Mouse (Mus musculus): ENCODE results near the gene Retnlg. TPM values are rescaled to one million over a fixed set of nuclear protein-coding genes. Genes with fewer than 3 reads are reported as not detected.

Retnlg gene
- 4,075 and 4,871 TPM in 2 replicates for total RNA-seq (2015)
- 1,919 and 2,167 TPM in 2 replicates for total RNA-seq (2017)

- peak; percentile 51 for ATAC-seq (ENCODE audit: poor library complexity, severe bottlenecking)
Measured at GRCm38 (mm10) chr16:48872321-48872720, at the start of gene Retnlg. Retnlg (plus strand) TSS chr16:48872621.

- no peak for ATAC-seq (ENCODE audit: poor library complexity, severe bottlenecking)
Measured at GRCm38 (mm10) chr16:48826474-48826873, 45.9 kb upstream of the Retnlg start.

GRCm38 (mm10) chr16:48827625-48828024, 44.8 kb upstream of the Retnlg start:
- ATAC-seq (ENCODE audit: poor library complexity, severe bottlenecking), result peak; percentile 62

GRCm38 (mm10) chr16:48829060-48829459, 43.4 kb upstream of the Retnlg start:
- no peak for ATAC-seq (ENCODE audit: poor library complexity, severe bottlenecking)

- ATAC-seq (ENCODE audit: poor library complexity, severe bottlenecking), result no peak
Measured at GRCm38 (mm10) chr16:48832055-48832454, 40.4 kb upstream of the Retnlg start.

- peak; percentile 99 for ATAC-seq (ENCODE audit: poor library complexity, severe bottlenecking)
Measured at GRCm38 (mm10) chr16:48833626-48834025, 38.8 kb upstream of the Retnlg start.

- no peak for ATAC-seq (ENCODE audit: poor library complexity, severe bottlenecking)
Measured at GRCm38 (mm10) chr16:48842266-48842665, 30.2 kb upstream of the Retnlg start, which contains the start of gene Retnla. Retnla (plus strand) TSS chr16:48842551.

- ATAC-seq (ENCODE audit: poor library complexity, severe bottlenecking), result no peak
Measured at GRCm38 (mm10) chr16:48843671-48844386, 28.6 kb upstream of the Retnlg start.

GRCm38 (mm10) chr16:48865004-48865403, 7.4 kb upstream of the Retnlg start:
- peak; percentile 90 for ATAC-seq (ENCODE audit: poor library complexity, severe bottlenecking)

GRCm38 (mm10) chr16:48867690-48868089, 4.7 kb upstream of the Retnlg start:
- ATAC-seq (ENCODE audit: poor library complexity, severe bottlenecking), result no peak

GRCm38 (mm10) chr16:48868663-48869062, 3.8 kb upstream of the Retnlg start:
- ATAC-seq (ENCODE audit: poor library complexity, severe bottlenecking), result peak; percentile 36

GRCm38 (mm10) chr16:48869671-48870070, 2.8 kb upstream of the Retnlg start:
- no peak for ATAC-seq (ENCODE audit: poor library complexity, severe bottlenecking)

- peak; percentile 59 for ATAC-seq (ENCODE audit: poor library complexity, severe bottlenecking)
Measured at GRCm38 (mm10) chr16:48871754-48872153, 667 bp upstream of the Retnlg start.

GRCm38 (mm10) chr16:48890733-48891132, 18.3 kb downstream of the Retnlg start:
- ATAC-seq (ENCODE audit: poor library complexity, severe bottlenecking), result no peak

- no peak for ATAC-seq (ENCODE audit: poor library complexity, severe bottlenecking)
Measured at GRCm38 (mm10) chr16:48899868-48900267, 27.4 kb downstream of the Retnlg start.

GRCm38 (mm10) chr16:48911184-48911583, 38.8 kb downstream of the Retnlg start:
- no peak for ATAC-seq (ENCODE audit: poor library complexity, severe bottlenecking)

GRCm38 (mm10) chr16:48913206-48913605, 40.8 kb downstream of the Retnlg start:
- no peak for ATAC-seq (ENCODE audit: poor library complexity, severe bottlenecking)

- no peak for ATAC-seq (ENCODE audit: poor library complexity, severe bottlenecking)
Measured at GRCm38 (mm10) chr16:48923724-48924123, 51.3 kb downstream of the Retnlg start.

Other genes starting within 250 kb of the Retnlg start
- 0.14 and 0.27 TPM in 2 replicates for gene Trat1, start 100.6 kb upstream of the Retnlg start, total RNA-seq (2015)
- gene Trat1, start 100.6 kb upstream of the Retnlg start, total RNA-seq (2017), result 0.26 TPM in 1 of 2 replicates, not detected in the other
- not detected in 2 replicates for gene Retnlb, start 55.8 kb upstream of the Retnlg start, total RNA-seq (2015)
- not detected in 2 replicates for gene Retnlb, start 55.8 kb upstream of the Retnlg start, total RNA-seq (2017)
- gene Retnla, start 30.1 kb upstream of the Retnlg start, total RNA-seq (2015), result 0.82 TPM in 1 of 2 replicates, not detected in the other
- gene Retnla, start 30.1 kb upstream of the Retnlg start, total RNA-seq (2017), result not detected in 2 replicates
- gene Dzip3, start 121.5 kb downstream of the Retnlg start, total RNA-seq (2015), result 11.9 and 16.3 TPM in 2 replicates
- gene Dzip3, start 121.5 kb downstream of the Retnlg start, total RNA-seq (2017), result 10.5 and 17.2 TPM in 2 replicates
- gene Cip2a, start 121.6 kb downstream of the Retnlg start, total RNA-seq (2015), result 87.9 and 102 TPM in 2 replicates
- 107 and 114 TPM in 2 replicates for gene Cip2a, start 121.6 kb downstream of the Retnlg start, total RNA-seq (2017)
- not detected in 2 replicates for gene Myh15, start 184.9 kb downstream of the Retnlg start, total RNA-seq (2015)
- not detected in 2 replicates for gene Myh15, start 184.9 kb downstream of the Retnlg start, total RNA-seq (2017)

Measured in megakaryocyte, adult 5-6 weeks (primary cell).